Mouse (Mus musculus) spleen, adult 2 months (tissue): ENCODE data around the gene Vamp1.

Source experiments
- CTCF ChIP-seq: fragments of 200-500 bp; IDR thresholded peaks from 2 replicates; pipeline ENCODE4 v1.5.1; 2011; ENCODE audit warnings: mild to moderate bottlenecking, inconsistent platforms; ENCODE audit not compliant: insufficient read depth, insufficient read length, insufficient replicate concordance; ENCODE audit errors: extremely low read depth
- POLR2A ChIP-seq: fragments of 200-500 bp; IDR thresholded peaks from 2 replicates; pipeline ENCODE4 v1.6.1; 2011; ENCODE audit warnings: low read depth, low read length, inconsistent platforms

DNA sequence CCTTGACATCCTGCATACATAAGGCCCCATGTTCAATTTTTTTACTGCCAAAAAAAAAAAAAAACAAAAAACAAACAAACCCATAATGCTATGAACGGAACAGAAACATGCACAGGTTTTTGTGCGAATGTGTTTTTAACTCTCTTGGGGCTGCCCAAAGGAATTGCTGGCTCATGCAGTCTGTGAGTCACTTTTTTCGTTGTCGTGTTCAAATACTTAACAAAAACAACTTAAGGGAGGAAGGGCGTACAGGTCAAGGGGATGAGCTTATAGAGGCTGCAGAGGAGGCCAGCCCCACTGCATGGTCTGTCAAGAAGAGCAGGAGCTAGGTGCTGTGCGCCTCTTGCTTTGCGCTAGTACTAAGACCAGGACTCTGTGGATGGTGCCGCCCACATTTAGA lies 37.4 kb downstream of the Vamp1 start:
- TF ChIP-seq CTCF (no peak), POLR2A (no peak)
